Mouse (Mus musculus) cerebellum, adult 18-20 months (tissue): ENCODE measurements around the gene Ugt2b5.
"Not testable (repeated sequence)": the region's sequence is repeated elsewhere in the genome, so short reads cannot be mapped to it uniquely, and the experiment has no call there.

Experiments
- DNase-seq, 2 experiments: peaks; one replicate each; pipeline ENCODE4 v3.0.0; 2021

Gene Ugt2b5

DNA sequence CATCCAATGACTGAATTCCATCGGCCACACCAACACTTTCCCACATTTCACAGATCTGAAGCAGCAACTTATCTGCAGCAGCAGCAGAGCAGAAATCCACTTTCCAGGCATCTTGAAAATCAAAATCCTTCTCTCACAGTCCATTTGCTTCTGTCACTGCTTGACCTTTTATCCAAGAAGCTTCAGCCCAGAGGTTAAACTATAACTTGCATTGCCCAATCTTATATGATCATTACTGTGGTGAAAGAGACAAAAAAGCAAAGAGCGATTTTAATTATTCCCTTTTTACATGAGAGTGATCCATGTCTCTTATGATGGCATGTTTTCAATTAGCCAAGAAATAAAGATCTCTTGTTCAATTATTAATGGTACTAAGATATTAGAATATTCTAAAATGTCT is at the start of gene Ugt2b5:
Gene Ugt2b5, minus strand, starts transcription at position 123 of the 400 bp plus-strand sequence.
- DNase-seq: not testable (repeated sequence)

DNA sequence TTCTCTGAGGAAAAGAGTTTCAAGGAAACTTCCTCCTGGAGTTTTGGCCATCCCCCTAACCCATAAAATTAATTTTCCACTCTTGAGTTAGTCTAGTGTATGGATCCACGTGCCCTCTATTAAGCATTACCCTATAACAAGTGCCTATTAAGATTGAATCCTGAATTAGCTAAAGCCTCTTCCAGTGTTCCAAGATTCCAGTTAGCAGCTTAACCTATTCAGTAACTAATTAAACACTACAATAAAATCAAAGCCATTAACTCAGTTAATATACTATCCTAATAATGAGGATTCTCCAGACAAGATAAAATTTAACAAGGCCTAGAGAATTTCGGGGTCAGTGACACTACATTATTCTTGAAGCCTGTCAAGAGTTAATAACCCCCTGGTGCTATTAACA is 35.7 kb upstream of the Ugt2b5 start:
- DNase-seq: not testable (repeated sequence)

DNA sequence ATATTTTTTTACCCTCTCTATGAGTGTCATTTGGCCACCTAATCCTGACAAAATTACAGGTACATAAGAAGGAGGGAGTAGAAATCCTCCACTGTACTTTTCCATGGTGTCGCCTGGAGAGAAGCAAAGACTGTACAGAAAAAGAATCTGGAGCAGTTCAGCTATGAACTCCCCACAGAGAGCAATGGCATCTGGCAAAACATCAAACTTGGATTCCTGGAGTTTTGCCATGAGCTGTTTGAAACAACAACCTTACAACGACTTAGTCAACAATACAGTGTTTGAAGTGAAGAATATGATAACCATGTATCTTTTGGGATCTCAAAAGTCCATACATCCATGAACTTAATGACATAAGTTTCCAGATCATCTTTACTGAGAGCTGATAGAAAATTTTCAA is 34.6 kb upstream of the Ugt2b5 start:
- DNase-seq: no peak

DNA sequence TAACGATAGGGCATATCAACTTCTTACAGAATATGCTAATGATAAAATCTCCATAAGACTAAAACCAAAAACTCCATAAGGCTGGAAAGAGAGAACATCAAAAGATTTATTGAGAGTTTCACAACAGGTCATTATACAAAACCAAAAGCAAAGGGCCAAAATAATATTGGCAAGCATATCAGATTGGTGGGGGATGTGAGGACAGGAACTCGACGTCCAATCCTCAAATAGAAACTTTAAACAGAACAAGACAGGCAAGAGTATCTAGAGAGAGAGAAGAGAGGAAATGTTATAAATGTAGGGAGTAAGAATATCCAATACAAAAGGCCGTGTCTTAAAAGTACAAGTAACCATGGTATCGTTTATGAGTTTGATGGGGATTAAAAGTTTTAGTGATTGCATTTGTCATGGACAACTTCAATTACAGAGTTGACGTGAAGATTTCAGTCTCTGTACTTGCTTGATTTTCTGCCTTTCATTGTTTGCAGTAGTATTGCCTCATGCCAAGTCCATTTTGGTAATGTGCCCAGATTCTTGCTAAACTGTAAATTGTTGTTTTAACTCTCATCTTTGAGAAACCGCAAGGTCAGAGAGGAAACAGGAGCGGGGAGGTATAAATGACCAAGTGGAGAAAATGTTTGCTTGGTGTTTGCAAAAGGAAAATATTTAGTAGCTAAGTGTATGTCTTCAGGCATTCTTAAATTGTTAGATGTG is 7.8 kb upstream of the Ugt2b5 start:
- DNase-seq: no peak

DNA sequence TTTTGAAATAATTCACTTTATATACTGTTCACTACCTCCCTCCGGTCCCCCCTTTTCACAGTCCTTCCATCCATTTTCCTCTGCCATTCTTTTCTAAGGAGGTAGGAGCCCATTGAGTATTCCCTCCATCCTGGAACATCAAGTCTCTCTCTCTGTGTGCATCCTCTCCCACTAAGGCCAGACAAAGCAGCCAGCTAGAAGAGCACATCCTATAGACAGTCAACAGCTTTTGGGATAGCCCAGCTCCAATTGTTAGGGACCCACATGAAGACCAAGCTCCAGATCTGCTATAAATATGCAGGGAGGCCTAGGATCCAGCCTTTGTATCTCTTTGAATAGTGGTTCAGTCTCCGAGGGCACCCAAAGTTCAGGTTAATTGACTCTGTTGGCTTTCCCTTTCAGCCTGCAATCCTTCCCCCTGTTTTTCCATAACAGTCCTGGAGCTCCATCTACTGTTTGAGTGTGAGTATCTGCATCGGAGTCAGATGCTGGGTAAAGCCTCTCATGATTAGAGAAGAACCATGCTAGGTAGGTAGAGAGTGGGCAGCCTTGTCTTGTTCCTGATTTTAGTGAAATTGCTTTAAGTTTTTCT is 2.8 kb upstream of the Ugt2b5 start:
- peak; percentile 5 to 8 for DNase-seq

GRCm38 (mm10) chr5:87103697-87104096 is 36.4 kb downstream of the Ugt2b5 start:
- not testable (repeated sequence) for DNase-seq

DNA sequence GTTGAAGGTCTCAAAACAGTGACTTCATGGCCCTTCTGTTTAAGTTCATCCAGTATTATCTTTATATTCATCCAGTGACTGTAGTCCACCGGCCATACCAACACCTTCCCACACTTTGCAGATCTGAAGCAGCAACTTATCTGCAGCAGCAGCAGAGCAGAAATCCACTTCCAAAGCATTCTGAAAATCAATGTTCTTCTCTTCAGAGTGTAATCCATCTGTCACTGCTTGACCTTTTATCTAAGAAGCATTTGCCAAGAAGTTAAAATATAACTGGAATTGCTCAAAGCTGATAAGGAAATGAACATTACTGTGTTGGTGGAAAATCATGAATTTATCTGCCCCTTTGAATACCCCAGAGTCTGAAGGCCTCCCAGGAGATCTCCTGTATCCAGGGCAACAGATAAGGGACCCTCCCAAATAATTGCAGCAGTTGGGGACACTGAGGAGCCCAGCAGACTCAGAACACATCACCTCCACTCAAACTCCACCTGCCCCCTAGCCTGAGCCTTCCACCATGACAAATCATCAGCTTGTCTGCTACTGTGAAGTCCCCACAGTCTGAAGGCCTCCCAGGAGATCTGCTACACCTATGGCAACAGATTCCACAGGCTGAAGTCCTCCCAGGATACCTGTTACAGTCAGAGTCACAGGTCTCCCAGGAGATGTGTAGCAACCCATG is 47.6 kb downstream of the Ugt2b5 start, which contains the start of gene Ugt2b36:
Gene Ugt2b36, minus strand, starts transcription at position 210 of the 682 bp plus-strand sequence.
- DNase-seq: no peak

DNA sequence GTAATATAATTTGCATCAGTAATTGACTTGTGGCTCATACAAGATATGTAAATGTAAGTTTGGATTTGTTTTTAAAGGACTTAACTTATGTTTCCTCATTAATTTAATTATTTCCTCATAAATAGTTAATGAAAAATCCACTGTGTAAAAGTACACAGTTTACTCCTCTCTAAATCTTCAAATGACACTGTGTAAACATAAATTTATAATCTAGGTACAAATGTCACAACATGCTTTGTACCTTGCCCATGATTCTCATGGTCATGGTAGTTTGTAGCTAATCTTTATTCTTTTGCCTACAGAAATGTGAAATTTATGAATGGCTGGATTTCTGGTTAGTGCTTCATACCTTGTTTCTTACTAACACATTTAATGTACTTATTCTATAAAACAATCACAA is 49.0 kb downstream of the Ugt2b5 start:
- no peak for DNase-seq

DNA sequence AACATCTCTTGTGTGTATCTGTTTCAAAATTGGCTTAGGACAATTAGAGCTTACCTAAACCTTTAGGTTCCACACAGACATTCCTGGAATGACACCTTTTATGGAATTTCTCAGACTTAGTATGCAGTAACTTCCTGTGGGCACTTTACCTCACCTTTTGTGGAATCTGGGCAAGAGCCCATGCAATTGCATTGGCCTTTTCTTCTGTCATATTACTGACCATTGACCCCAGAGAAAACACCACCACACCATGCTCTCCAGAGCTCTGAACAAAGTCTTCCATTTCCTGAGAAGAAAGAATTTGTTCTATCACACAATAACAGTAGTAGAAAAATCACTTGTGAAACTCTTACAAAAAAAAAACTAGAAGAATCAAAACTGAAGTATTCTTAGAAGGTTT is 50.9 kb downstream of the Ugt2b5 start:
- no peak for DNase-seq

GRCm38 (mm10) chr5:87086269-87086668 is 53.8 kb downstream of the Ugt2b5 start:
- DNase-seq: no peak
